Mouse (Mus musculus): ENCODE results near the gene Mettl18. TPM values are rescaled to one million over a fixed set of nuclear protein-coding genes. Genes with fewer than 3 reads are reported as not detected.

Gene Mettl18
- polyA plus RNA-seq, 1 experiment from 2014 or later: 10.1 TPM

Other genes with a start within 250 kb of the Mettl18 start
- gene Kifap3, start 215.3 kb upstream of the Mettl18 start, polyA plus RNA-seq (2016; fragmentation: Nextera tagmentation; extraction: Ambion mirVana): 59.7 and 60.1 TPM in 2 replicates
- gene Scyl3, start 65.8 kb upstream of the Mettl18 start, polyA plus RNA-seq (2016; fragmentation: Nextera tagmentation; extraction: Ambion mirVana): 22.5 and 23.3 TPM in 2 replicates
- 23.7 and 24.4 TPM in 2 replicates for gene BC055324, start 93 bp upstream of the Mettl18 start, polyA plus RNA-seq (2016; fragmentation: Nextera tagmentation; extraction: Ambion mirVana)
- gene Sele, start 53.3 kb downstream of the Mettl18 start, polyA plus RNA-seq (2016; fragmentation: Nextera tagmentation; extraction: Ambion mirVana): not detected in 2 replicates
- gene Sell, start 67.1 kb downstream of the Mettl18 start, polyA plus RNA-seq (2016; fragmentation: Nextera tagmentation; extraction: Ambion mirVana): 0.10 TPM in 1 of 2 replicates, not detected in the other
- gene Selp, start 120.4 kb downstream of the Mettl18 start, polyA plus RNA-seq (2016; fragmentation: Nextera tagmentation; extraction: Ambion mirVana): not detected in 2 replicates
- gene F5, start 156.9 kb downstream of the Mettl18 start, polyA plus RNA-seq (2016; fragmentation: Nextera tagmentation; extraction: Ambion mirVana): 0.13 and 0.34 TPM in 2 replicates